Mouse (Mus musculus): ENCODE results near the gene Slc25a18.
A peak's percentile ranks its signal among the peaks of the same experiment; 100 is the strongest.

GRCm38 (mm10) chr6:120835474-120836374 lies 62.3 kb downstream of the Slc25a18 start, which contains the start of gene Bcl2l13:
- TF ChIP-seq CTCF (IDR thresholded peaks at IDR 0.05; ENCODE audit: extremely low read depth, insufficient read length, insufficient replicate concordance, low read depth, low read length) (peak; percentile 51), POLR2A (IDR thresholded peaks at IDR 0.05; ENCODE audit: low read depth, low read length) (peak; percentile 83)

Data from small intestine, adult 2 months (tissue).